Comparison of ENCODE assay signal across 8 mouse cellular contexts in the genomic region with DNA sequence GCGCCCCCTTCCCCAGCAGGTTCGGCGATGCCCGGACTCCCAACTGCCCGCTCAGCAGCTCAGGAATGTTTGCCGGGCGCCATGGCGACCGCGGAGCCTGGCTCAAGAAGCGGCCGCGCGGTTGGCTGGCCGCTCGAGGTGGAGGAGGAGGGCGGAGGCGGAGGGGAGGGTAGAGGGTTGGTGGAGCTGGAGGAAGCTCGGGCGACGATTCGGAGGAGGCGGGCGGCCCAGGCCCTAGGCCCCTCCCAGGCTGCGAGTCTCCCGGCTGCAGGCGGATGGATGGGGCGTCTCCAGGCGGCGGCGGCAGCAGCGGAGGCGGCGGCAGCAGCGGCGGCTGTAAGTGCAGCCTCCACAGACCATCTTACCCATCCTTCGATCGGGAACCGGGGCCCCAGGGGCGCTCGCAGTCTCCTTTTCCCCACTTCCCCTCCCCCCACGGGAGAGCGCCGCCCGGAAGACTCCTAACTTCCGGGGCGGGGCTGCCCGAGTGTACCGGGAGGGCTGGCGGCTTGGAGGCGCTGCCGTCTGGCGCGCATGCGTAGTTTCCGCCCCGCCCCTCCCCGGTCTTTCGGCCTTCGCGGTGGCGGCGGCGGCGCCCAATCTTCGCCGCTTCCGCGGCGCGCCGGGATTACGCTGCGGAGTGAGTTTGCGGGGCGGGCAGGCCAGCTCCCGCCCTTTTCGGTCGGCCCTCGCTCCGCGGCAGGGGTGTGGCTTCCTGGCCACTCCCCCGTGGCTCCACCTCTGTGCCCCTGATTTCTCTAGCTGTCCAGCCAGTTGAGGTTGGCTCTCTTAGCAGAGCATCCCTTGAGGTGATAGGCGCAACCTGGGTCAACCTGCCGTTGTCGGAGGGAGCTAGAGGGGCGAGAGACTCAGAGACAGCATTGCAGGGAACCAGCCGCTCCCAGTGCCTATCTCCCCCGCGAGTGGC. TPM values are rescaled to one million over a fixed set of nuclear protein-coding genes. Genes with fewer than 3 reads are reported as not detected.
DNase-seq lines count a peak whose midpoint lies in the region; ATAC-seq and TF ChIP-seq lines count a peak whose summit lies in the region.

Gene Mier1, plus strand, starts transcription at position 207 of the 928 bp plus-strand sequence.
Gene Wdr78, minus strand, starts transcription at position 372 of the 928 bp plus-strand sequence.

- no peaks in the 10 kb centered on the region for H3K9me3 ChIP-seq in embryonic facial prominence, embryonic 14.5 days (ENCODE audit: control insufficient read depth, low read length)
- no peaks in the 10 kb centered on the region for H3K9me3 ChIP-seq in limb, embryonic 14.5 days (ENCODE audit: control insufficient read depth, low read length)
- H3K9me3 ChIP-seq in midbrain, postnatal 0 days (ENCODE audit: low read length) = no peaks in the 10 kb centered on the region

- H3K36me3 ChIP-seq in embryonic facial prominence, embryonic 14.5 days (ENCODE audit: control insufficient read depth, insufficient read depth, low read length) = peaks cover 9% of the 10 kb centered on the region; the same call in 1 of the 2 replicates
- H3K36me3 ChIP-seq in limb, embryonic 14.5 days (ENCODE audit: control insufficient read depth, insufficient read depth, low read length) = 0 out of 2 replicates have a peak, but pooled peaks cover 5% of the 10 kb centered on the region
- no peaks in the 10 kb centered on the region; the same call in 1 of the 2 replicates for H3K36me3 ChIP-seq in midbrain, postnatal 0 days (ENCODE audit: insufficient read depth, low read length)

- peak within 1 kb of the TSS; percentile 90 for H3K9ac ChIP-seq in embryonic facial prominence, embryonic 14.5 days (ENCODE audit: low read depth, low read length)
- peak within 1 kb of the TSS; percentile 81 for H3K9ac ChIP-seq in limb, embryonic 14.5 days (ENCODE audit: low read depth, low read length, severe bottlenecking)
- H3K9ac ChIP-seq in midbrain, postnatal 0 days (replicated peaks; ENCODE audit: low read length, poor library complexity, severe bottlenecking) = peak within 1 kb of the TSS; percentile 86

- no peak; the same call in 1 of the 2 replicates for TF ChIP-seq POLR2A in limb, embryonic 14.5 days (IDR thresholded peaks at IDR 0.05; ENCODE audit: borderline replicate concordance, extremely low read depth, insufficient read depth, insufficient read length)

- H3K4me3 ChIP-seq in embryonic facial prominence, embryonic 14.5 days (ENCODE audit: low read depth, low read length) = peak within 1 kb of the TSS; percentile 75
- peak within 1 kb of the TSS; percentile 70 for H3K4me3 ChIP-seq in limb, embryonic 14.5 days (replicated peaks; ENCODE audit: low read length)
- H3K4me3 ChIP-seq in midbrain, postnatal 0 days (ENCODE audit: low read depth, low read length) = peak within 1 kb of the TSS; percentile 80

- ATAC-seq in embryonic facial prominence, embryonic 14.5 days (ENCODE audit: low read depth) = peak; percentile 99
- ATAC-seq in limb, embryonic 14.5 days (ENCODE audit: low FRiP score, low read depth) = peak; percentile 99
- peak; percentile 99 for ATAC-seq in midbrain, postnatal 0 days (ENCODE audit: low FRiP score)

- H3K27ac ChIP-seq in embryonic facial prominence, embryonic 14.5 days (replicated peaks; ENCODE audit: low read depth, low read length) = peak within 1 kb of the TSS; percentile 99
- peak within 1 kb of the TSS; percentile 99 for H3K27ac ChIP-seq in limb, embryonic 14.5 days (replicated peaks; ENCODE audit: low read depth, low read length)
- H3K27ac ChIP-seq in midbrain, postnatal 0 days (ENCODE audit: low read depth, low read length) = peak within 1 kb of the TSS; percentile 98

- H3K4me2 ChIP-seq in embryonic facial prominence, embryonic 14.5 days (ENCODE audit: low read depth, low read length) = peak within 1 kb of the TSS; percentile 79
- peak within 1 kb of the TSS; percentile 76 for H3K4me2 ChIP-seq in limb, embryonic 14.5 days (replicated peaks; ENCODE audit: low read depth, low read length, severe bottlenecking)
- H3K4me2 ChIP-seq in midbrain, postnatal 0 days (ENCODE audit: low read depth, low read length, poor library complexity, severe bottlenecking) = peak within 1 kb of the TSS; percentile 79

- H3K4me1 ChIP-seq in embryonic facial prominence, embryonic 14.5 days (ENCODE audit: control insufficient read depth, insufficient read depth, low read length) = peaks cover 14% of the 10 kb centered on the region
- peaks cover 10% of the 10 kb centered on the region; the same call in 1 of the 2 replicates for H3K4me1 ChIP-seq in limb, embryonic 14.5 days (ENCODE audit: control insufficient read depth, insufficient read depth, low read length)
- H3K4me1 ChIP-seq in midbrain, postnatal 0 days (ENCODE audit: insufficient read depth, low read length) = peaks cover 7% of the 10 kb centered on the region

- WGBS in embryonic facial prominence, embryonic 14.5 days = 0% methylated on average over 30 of the region's 90 CpGs
- under 1% methylated on average over 54 of the region's 90 CpGs for WGBS in limb, embryonic 14.5 days
- under 1% methylated on average over 66 of the region's 90 CpGs for WGBS in midbrain, postnatal 0 days

- no peak; the same call in 1 of the 2 replicates for TF ChIP-seq CTCF in midbrain, postnatal 0 days (IDR thresholded peaks at IDR 0.05)

- no peaks in the 10 kb centered on the region for H3K27me3 ChIP-seq in embryonic facial prominence, embryonic 14.5 days (replicated peaks; ENCODE audit: control insufficient read depth, insufficient read depth, low read length)
- no peaks in the 10 kb centered on the region for H3K27me3 ChIP-seq in limb, embryonic 14.5 days (ENCODE audit: control insufficient read depth, insufficient read depth, low read length)
- no peaks in the 10 kb centered on the region for H3K27me3 ChIP-seq in midbrain, postnatal 0 days (ENCODE audit: insufficient read depth, low read length)

- peak; percentile 93 for DNase-seq in 3T3-L1 (ENCODE audit: low read depth, low spot score)
- peak; percentile 87 to 90 for DNase-seq in adrenal gland, postnatal 4 days (ENCODE audit: low spot score in 2 of 2)
- DNase-seq in embryonic facial prominence, embryonic 14.5 days (ENCODE audit: low spot score) = peak; percentile 98
- DNase-seq in heart, adult 8-10 months (ENCODE audit: low spot score) = peak; percentile 93
- DNase-seq in kidney, adult 9 months = peak; percentile 97
- peak; percentile 98 for DNase-seq in limb, embryonic 14.5 days (ENCODE audit: low spot score)
- DNase-seq in midbrain, postnatal 0 days (ENCODE audit: low spot score) = peak; percentile 98
- DNase-seq in spleen, postnatal 14 days (ENCODE audit: low spot score in 2 of 2) = peak; percentile 89 to 90

RNA-seq across cellular contexts. Expression of gene Mier1, which starts in this region (rescaled TPM):
- total RNA-seq in adrenal gland, postnatal 4 days (2021) = 10 to 100 TPM; 79.9 to 82.0 TPM
- 34.0 and 36.1 TPM in 2 replicates for polyA plus RNA-seq in embryonic facial prominence, embryonic 14.5 days (2014; fragmentation: Nextera tagmentation; extraction: Ambion mirVana)
- 10 to 100 TPM; 27.8 to 32.0 (median 29.6) TPM for total RNA-seq in heart, adult 8-10 months (2022)
- 32.8 and 32.9 TPM in 2 replicates for polyA plus RNA-seq in limb, embryonic 14.5 days (2012; rRNA removed)
- polyA plus RNA-seq in limb, embryonic 14.5 days (2014; fragmentation: Nextera tagmentation; extraction: Ambion mirVana) = 41.2 and 46.4 TPM in 2 replicates
- 30.6 and 49.7 TPM in 2 replicates for total RNA-seq in midbrain, postnatal 0 days (2014; rRNA removed)
- polyA plus RNA-seq in midbrain, postnatal 0 days (2015; fragmentation: Nextera tagmentation; extraction: Ambion mirVana) = 25.3 and 32.8 TPM in 2 replicates

RNA-seq across cellular contexts. Expression of gene Wdr78, which starts in this region (rescaled TPM):
- total RNA-seq in adrenal gland, postnatal 4 days (2021) = 1 to 10 TPM; 3.3 to 5.3 TPM
- polyA plus RNA-seq in embryonic facial prominence, embryonic 14.5 days (2014; fragmentation: Nextera tagmentation; extraction: Ambion mirVana) = 3.6 and 3.9 TPM in 2 replicates
- 1 to 10 TPM in 1 of 4 experiments, under 1 TPM in 3; 0.73 to 1.1 (median 0.83) TPM for total RNA-seq in heart, adult 8-10 months (2022)
- 5.4 and 7.0 TPM in 2 replicates for polyA plus RNA-seq in limb, embryonic 14.5 days (2012; rRNA removed)
- 3.4 and 4.4 TPM in 2 replicates for polyA plus RNA-seq in limb, embryonic 14.5 days (2014; fragmentation: Nextera tagmentation; extraction: Ambion mirVana)
- 5.1 and 9.1 TPM in 2 replicates for total RNA-seq in midbrain, postnatal 0 days (2014; rRNA removed)
- 2.1 and 2.8 TPM in 2 replicates for polyA plus RNA-seq in midbrain, postnatal 0 days (2015; fragmentation: Nextera tagmentation; extraction: Ambion mirVana)

Comparison
In these comparisons a context has a peak if more than half of its experiments do, and no peak if none do; other contexts are left out.
1. Peak in every context shown above with its lines: DNase-seq, ATAC-seq, H3K4me3 ChIP-seq and H3K27ac ChIP-seq.